Mouse (Mus musculus): ENCODE measurements around the gene Ssbp3.

Ssbp3 gene

DNA sequence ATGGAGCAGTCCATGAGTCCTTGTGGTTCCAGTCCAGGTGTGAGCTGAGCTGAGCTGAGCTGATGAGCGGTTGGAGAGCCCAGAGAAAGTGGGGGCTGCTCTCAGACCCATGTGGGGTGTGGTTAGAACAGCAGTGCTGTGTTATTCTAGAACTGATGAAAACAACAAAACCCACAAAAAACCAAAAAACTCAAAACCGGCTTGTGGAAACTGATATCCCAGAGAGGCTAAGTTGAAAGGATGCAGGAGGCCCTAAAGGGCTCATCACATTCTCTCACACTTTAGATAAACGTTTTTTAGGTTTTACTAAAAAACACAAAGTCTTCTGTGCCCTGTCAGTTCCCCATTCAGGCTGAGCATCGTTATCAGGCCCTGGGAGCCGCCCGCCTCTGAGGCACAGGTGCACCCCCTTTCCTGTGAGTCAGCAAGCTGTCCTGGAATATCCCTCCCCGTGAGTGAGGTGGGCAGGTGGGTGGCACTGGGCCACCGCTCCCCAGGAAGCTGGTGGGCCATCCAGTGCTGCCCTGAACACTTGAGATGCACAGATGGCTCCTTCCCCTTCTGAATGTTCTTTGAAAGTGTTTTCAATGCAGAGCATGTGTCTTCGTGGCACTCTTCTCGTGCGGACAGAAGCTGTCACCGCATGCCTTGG, 24.6 kb downstream of the Ssbp3 start:
- peak; percentile 31 for DNase-seq (ENCODE audit: low read depth, low spot score)

- DNase-seq (ENCODE audit: low read depth, low spot score) = peak; percentile 25
Measured at GRCm38 (mm10) chr4:106935583-106935935, 25.1 kb downstream of the Ssbp3 start.

- no peak for DNase-seq (ENCODE audit: low read depth, low spot score)
Measured at GRCm38 (mm10) chr4:106936041-106936440, 25.5 kb downstream of the Ssbp3 start.

DNA sequence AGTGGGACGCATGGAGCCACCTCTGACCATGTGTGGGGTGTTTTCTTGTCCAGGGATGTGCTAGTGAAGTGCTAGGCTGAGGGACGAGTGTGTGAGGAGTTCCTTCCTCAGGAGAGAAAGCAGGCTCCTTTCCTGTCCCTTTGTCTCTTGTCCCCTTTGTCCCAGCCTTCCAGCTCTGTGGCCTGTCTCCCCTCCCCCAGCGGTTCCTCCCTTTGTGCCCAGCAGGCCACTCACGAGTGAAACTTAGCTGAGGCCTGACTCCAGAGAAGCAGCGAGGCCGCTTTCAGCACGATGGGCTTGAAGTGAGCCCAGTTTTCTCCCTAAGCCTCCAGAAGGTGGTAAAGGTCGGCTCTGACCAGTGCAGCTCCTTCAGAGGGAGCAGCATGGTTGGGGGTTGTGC, 26.2 kb downstream of the Ssbp3 start:
- DNase-seq (ENCODE audit: low read depth, low spot score) = no peak

GRCm38 (mm10) chr4:106938506-106939222, 28.2 kb downstream of the Ssbp3 start:
- DNase-seq (ENCODE audit: low read depth, low spot score) = no peak

DNA sequence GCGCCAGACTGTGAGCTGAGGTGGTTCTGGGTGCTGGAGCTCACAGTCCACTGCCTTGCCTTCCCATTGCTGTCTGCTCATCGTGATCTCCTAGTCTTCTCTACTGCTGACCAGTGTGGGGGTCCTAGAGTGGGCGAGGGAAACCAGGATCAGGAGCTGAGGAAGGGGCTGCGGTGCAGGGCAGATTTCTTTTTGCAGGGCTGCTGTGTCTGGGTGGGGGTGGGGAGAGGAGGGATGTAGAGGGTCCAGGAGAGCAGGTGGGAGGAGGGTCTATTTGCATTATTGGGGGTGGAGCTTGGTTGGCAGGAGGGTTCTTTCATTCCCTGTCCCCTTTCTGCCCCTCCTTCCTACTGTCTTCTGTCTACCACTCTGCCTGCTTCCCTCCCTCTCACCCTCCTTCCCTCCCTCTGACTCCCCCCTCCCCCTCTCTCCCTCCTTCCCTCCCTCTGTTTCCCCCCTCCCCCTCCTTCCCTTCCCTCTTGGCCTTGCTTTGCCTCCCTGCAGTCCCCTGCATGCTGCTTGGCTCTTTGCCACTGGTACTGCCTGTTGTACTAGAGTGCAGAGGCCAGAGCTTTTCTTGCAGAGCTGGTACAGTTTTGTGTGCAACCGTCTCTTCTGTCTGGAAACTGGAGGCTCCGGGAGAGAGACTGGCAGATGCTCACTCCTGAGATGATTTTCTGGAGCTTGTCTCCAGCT, 28.9 kb downstream of the Ssbp3 start:
- DNase-seq (ENCODE audit: low read depth, low spot score) = no peak

GRCm38 (mm10) chr4:106939919-106940227, 29.4 kb downstream of the Ssbp3 start:
- DNase-seq (ENCODE audit: low read depth, low spot score) = no peak

DNA sequence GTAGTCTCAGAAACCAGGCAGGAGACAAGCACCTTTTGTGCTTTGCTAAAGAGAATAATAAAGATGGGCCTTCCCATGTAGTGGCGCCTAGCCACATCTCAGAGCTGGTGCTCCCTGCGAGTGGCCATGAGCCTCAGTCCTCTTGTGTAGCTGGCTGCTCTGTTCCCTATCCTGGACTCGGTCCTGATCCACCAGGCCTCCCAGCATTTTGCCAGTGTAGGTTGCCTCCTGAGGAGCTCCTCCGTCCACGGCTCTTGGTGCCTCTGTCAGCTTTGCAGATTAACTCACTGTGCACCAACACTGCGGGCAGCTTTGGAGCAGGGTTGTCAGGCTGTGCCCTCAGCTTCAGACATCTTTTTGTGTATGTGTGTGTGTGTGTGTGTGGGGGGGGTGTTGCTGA, 30.4 kb downstream of the Ssbp3 start:
- no peak for DNase-seq (ENCODE audit: low read depth, low spot score)

DNA sequence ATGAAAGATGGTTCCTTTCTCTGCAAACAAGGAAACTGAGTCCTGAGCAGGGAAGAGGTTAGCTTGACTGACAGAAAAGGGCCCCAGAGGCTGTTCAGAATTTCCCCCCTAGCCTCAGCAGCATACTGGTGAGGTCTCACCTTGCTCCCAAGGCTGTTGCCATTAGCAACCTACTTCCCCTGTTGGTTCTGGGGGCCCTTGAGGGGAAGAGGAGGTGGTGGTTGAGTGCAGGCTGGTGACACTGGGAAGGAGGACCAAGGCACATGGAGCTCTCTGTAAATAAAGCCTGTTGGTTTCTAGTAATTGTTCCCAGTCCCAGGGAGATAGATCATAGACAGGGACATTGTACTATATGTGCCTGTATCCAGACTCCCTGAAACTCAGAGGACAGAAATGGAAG, 31.0 kb downstream of the Ssbp3 start:
- DNase-seq (ENCODE audit: low read depth, low spot score) = no peak

- DNase-seq (ENCODE audit: low read depth, low spot score) = no peak
Measured at GRCm38 (mm10) chr4:106942491-106942890, 32.0 kb downstream of the Ssbp3 start.

GRCm38 (mm10) chr4:106943627-106944026, 33.1 kb downstream of the Ssbp3 start:
- no peak for DNase-seq (ENCODE audit: low read depth, low spot score)

DNA sequence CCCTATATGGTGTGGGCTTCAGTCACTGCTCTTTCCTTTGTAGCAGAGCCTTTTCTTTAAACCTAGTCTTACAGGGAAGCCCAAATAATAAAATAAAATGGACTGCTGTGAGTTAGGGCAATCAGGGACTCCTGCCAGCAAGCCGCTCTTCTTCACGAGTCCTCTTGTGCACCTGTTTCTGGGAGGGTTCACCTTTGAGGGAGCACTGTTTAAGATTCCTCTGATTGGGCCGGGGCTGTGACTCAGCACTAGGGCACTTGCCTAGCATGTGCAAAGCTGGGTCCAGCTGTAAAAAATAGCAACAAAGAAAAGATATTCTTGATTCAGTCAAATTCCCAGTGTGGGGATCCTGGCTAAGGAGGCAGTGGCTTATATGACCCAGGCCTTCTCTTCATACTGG, 34.4 kb downstream of the Ssbp3 start:
- DNase-seq (ENCODE audit: low read depth, low spot score) = no peak

GRCm38 (mm10) chr4:106947741-106948140, 37.2 kb downstream of the Ssbp3 start:
- no peak for DNase-seq (ENCODE audit: low read depth, low spot score)

DNA sequence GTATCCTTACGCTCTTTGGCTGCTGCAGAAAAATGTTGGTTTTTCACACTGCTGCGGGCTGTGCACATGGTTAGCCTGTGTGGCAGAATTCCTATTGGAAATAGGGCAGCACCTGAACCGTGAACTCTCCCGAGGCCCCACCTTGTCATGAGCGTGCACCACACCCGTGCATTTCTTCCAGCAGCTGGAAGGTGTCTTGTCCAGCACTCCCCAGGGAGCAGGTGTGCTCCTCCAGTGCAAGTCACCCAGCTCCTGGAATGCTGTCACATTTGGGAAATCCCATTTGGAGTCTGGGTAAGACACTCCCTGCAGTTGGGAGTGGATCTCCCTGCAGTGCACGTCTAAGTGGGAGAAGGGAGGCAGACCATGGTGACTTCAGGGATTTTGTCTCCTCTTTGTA, 38.0 kb downstream of the Ssbp3 start:
- no peak for DNase-seq (ENCODE audit: low read depth, low spot score)

GRCm38 (mm10) chr4:106949200-106949599, 38.7 kb downstream of the Ssbp3 start:
- no peak for DNase-seq (ENCODE audit: low read depth, low spot score)

- no peak for DNase-seq (ENCODE audit: low read depth, low spot score)
Measured at GRCm38 (mm10) chr4:106950801-106951200, 40.3 kb downstream of the Ssbp3 start.

DNA sequence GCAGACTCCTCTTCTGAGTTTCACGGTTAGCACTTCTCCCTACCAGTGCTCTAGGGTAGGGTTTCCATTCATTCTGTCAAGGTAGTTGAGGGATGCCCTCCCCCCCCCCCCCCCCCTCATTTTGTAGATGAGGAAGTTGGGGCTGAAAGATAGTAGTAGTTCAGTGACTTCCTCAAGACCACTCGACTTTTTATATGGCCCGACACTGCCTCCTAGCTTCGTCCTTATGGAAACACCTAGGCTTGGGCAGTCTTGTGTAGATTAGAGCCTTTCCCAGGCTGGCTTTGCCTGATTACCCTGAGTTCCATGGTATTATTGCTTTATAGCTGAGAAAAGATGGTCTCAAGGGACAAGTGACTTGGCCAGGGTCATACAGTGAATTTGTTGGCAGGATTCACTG, 41.0 kb downstream of the Ssbp3 start:
- DNase-seq (ENCODE audit: low read depth, low spot score) = peak; percentile 59

DNA sequence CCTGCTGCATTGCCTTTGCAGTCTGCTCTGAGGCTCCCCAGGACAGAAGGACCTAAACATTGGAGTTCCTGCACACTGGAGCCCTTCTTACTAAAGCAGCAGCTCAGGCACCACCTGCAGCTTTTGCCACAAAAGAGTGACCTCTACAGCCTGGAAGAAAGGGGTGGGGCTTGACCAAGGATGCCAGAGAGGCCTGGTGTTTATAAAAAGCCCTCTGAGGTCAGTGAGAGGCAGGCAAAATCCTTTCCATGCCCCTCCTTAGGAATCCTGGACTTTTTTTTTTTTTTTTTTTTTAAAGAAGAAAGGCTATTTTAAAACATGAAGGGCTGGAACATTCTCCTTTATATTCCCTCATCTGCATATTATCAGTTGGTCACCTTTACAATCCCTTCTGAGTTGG, 42.7 kb downstream of the Ssbp3 start:
- no peak for DNase-seq (ENCODE audit: low read depth, low spot score)

- DNase-seq (ENCODE audit: low read depth, low spot score) = no peak
Measured at GRCm38 (mm10) chr4:106953760-106954159, 43.3 kb downstream of the Ssbp3 start.

DNA sequence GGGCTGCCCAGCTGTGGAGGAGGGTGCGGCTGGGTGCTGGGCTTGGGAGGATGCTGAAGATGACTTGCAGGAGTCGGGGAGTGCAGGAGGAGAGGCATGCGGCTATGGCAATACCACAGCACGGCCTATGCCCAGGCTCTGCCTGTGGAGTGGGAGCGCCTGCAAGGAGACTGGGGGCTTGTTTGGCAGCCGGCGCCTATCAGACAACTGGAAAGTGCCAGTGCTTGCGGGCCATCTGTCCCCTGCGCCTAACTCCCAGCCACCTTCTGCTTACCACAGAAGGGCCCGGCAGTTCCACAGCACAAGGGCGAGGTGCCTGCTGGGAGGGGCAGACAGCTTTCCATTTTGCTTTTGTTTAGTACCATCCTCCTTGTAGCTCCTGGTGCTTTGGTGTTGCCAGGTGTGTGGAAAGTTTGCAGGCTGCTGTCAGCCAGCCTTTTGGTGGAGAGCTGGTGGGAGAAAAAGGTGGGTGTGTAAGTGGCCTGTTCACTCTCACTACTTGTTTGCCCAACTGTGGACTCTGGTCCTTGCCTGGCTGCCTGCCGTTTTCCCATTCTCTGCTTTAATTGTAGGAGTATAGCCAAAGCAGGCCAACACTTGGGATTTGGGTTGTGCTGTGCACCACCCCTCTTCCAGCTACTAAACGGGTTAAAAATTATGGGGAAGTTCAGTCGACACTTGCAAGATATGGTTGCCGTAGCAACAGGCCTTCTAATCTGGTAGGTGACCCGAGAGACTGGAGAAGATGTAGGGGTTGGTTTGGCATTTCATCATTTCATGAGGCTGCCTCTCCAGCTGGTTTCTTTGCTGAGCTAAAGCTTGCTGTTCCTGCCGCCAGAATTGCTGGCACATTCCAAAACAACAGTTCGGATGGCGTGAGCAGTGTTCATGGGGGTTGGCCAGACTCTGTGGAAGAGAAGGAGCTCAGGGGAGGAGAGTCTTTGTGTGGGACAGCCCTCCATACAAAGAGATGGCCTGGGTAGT, 45.5 kb downstream of the Ssbp3 start:
- no peak for DNase-seq (ENCODE audit: low read depth, low spot score)

GRCm38 (mm10) chr4:106958117-106958516, 47.6 kb downstream of the Ssbp3 start:
- DNase-seq (ENCODE audit: low read depth, low spot score) = peak; percentile 69

GRCm38 (mm10) chr4:106958561-106958960, 48.1 kb downstream of the Ssbp3 start:
- no peak for DNase-seq (ENCODE audit: low read depth, low spot score)

Data from CD4-positive, CD25-positive, alpha-beta regulatory T cell, adult 2 months (primary cell).